Mouse (Mus musculus): ENCODE data around the gene 3110082I17Rik. TPM values are rescaled to one million over a fixed set of nuclear protein-coding genes. Genes with fewer than 3 reads are reported as not detected.

3110082I17Rik gene
- polyA plus RNA-seq, 1 experiment from 2014 or later = 35.6 TPM

DNA sequence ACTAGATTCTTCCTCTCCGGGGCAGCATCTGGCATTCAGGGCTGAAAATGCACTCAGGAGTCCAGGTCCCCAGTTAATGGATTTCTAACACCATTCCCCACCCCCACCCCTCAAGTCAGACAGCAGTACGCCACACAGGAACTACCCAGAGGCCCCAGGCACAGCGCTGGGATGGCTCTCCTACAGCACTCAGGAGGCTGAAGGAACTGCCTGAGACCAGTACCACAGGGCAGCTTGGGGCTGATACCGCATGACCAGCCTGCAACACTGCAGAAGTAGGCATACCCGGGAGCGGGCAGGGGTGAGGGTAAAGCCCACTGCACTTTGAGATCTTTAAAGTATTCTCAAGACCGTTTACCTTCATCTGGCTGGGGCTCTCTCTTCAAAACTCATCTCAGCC, 54.8 kb downstream of the 3110082I17Rik start:
- H3K27me3 ChIP-seq = no peaks in the 10 kb centered on the region
- no peak for ATAC-seq (ENCODE audit: insufficient number of reproducible peaks, insufficient read depth, low FRiP score, low TSS enrichment, low read depth)
- no peaks in the 10 kb centered on the region for H3K36me3 ChIP-seq
- H3K27ac ChIP-seq = peak overlapping the region; percentile 78; the same call in 1 of the 2 replicates
- no peak overlapping the region for H3K4me3 ChIP-seq
- no peaks in the 10 kb centered on the region for H3K9me3 ChIP-seq
- H3K4me2 ChIP-seq = no peak overlapping the region
- peak overlapping the region; percentile 27; the same call in 1 of the 2 replicates for H3K9ac ChIP-seq
- 72% methylated on average over 7 of the region's 7 CpGs for WGBS
- peaks cover 31% of the 10 kb centered on the region for H3K4me1 ChIP-seq

DNA sequence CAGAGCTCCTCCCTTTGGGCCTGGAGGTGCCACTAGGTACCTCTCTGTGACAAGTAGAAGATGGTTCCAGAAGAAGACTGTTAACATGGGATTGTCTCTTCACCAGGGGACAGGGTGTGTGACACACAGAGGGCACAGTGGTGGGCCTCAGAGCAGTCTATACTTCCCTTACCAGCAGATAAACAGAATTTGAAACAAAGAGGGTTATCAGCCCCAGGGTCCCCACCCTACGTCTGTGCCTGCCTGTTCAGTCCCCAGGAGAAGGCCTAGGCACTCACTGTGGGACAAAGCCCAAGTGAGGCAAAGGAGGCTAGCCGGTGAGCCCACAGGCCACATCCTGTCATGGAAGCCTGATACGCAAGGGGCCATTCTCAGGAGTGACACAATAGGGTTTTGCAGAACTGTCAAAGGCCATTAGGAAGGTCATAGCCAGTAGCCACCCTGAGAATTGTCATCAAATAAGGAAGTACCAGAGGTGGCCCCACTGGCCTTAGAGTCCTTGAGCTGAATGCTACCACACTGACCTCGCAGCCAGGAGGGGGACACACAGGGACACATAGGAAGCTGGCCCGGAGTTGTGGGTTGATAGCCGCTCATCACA, 55.4 kb downstream of the 3110082I17Rik start, which contains the start of gene C130050O18Rik:
TSS of gene C130050O18Rik (plus strand) at position 480 of the 601 bp plus-strand sequence.
- H3K4me3 ChIP-seq = no peak within 1 kb of the TSS
- no peaks in the 10 kb centered on the region for H3K9me3 ChIP-seq
- H3K9ac ChIP-seq = peak within 1 kb of the TSS; percentile 27; the same call in 1 of the 2 replicates
- peak within 1 kb of the TSS; percentile 78; the same call in 1 of the 2 replicates for H3K27ac ChIP-seq
- no peaks in the 10 kb centered on the region for H3K27me3 ChIP-seq
- no peaks in the 10 kb centered on the region for H3K36me3 ChIP-seq
- WGBS = 74% methylated on average over 6 of the region's 6 CpGs
- H3K4me1 ChIP-seq = peaks cover 31% of the 10 kb centered on the region
- no peak for ATAC-seq (ENCODE audit: insufficient number of reproducible peaks, insufficient read depth, low FRiP score, low TSS enrichment, low read depth)
- no peak within 1 kb of the TSS for H3K4me2 ChIP-seq

DNA sequence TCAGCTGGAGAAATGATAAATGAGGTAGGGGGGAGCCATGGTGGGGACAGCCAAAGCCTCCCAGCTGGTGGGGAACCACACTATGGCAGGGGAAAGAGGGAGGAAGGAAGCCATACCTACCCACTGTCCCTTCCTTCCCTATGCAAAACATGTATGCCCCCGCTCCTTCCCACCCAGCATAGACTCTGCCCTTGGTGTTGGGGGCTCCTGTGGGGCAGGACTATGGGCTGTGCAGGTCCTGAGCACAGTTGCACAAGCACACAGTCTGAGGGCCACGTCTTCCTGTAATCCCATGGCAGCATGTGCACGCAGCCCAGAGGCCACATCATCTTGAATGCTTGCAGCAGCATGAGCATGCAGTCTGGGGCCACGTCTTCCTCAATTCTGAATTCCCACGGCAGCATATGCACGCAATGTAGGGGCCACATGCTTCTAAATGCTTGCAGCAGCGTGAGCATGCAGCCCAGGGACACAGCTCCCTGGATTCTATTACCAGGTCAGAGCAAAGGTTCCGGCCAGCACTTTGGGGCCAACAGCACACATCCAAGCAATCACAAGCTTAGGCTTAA, 56.6 kb downstream of the 3110082I17Rik start:
- H3K9ac ChIP-seq = 0 out of 2 replicates have a peak overlapping the region, but pooled peaks have one; percentile 32
- H3K27ac ChIP-seq = no peak overlapping the region
- WGBS = 82% methylated on average over 8 of the region's 8 CpGs
- H3K4me2 ChIP-seq = no peak overlapping the region
- peaks cover 29% of the 10 kb centered on the region for H3K4me1 ChIP-seq
- H3K4me3 ChIP-seq = no peak overlapping the region
- no peaks in the 10 kb centered on the region for H3K9me3 ChIP-seq
- no peaks in the 10 kb centered on the region for H3K36me3 ChIP-seq
- no peaks in the 10 kb centered on the region for H3K27me3 ChIP-seq
- no peak for ATAC-seq (ENCODE audit: insufficient number of reproducible peaks, insufficient read depth, low FRiP score, low TSS enrichment, low read depth)

DNA sequence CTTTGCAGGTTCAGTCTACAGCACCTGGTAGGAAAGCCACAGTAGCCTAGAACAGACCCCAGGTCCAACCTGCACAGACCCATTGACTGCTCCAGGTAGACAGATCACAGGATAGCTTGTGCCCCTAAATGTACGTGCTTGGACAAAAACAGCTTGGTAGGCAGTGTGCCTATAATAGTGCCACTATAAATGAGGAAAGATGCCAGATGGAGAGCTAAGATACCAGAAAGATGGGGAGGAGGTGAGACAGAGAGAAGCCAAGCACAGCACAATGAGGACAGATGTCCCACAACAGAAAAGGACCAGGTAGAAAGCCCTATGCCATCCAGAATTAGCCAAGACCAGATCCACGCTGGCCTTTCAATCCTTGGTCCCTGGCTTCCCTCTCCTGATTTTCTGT, 58.2 kb downstream of the 3110082I17Rik start:
- Histone ChIP-seq H3K4me2 (no peak overlapping the region), H3K36me3 (no peaks in the 10 kb centered on the region), H3K27ac (no peak overlapping the region), H3K4me1 (peaks cover 26% of the 10 kb centered on the region), H3K9ac (no peak overlapping the region), H3K9me3 (no peaks in the 10 kb centered on the region), H3K27me3 (no peaks in the 10 kb centered on the region), H3K4me3 (no peak overlapping the region)
- WGBS = 81% methylated on average over 2 of the region's 2 CpGs
- ATAC-seq (ENCODE audit: insufficient number of reproducible peaks, insufficient read depth, low FRiP score, low TSS enrichment, low read depth) = no peak

DNA sequence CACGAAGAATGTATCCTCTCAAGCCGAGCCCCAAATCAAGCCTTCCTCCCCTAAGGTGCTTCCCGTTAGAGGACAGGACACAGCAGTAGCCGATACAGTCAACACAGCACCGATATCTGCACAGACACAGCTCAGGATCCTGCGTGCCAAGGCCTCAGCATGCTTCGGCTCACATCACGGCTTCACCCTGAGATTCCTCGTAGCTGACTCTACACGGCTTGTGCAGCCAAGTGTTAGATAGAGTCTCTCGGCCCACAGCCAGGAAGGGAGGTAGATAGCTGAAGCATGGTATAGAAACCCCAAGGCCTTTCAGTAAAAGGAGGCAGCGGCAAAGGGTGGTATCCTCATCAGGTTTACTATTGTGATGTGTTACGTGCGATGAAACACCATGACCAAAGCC, 60.3 kb downstream of the 3110082I17Rik start:
- no peaks in the 10 kb centered on the region for H3K27me3 ChIP-seq
- WGBS = 89% methylated on average over 14 of the region's 14 CpGs

DNA sequence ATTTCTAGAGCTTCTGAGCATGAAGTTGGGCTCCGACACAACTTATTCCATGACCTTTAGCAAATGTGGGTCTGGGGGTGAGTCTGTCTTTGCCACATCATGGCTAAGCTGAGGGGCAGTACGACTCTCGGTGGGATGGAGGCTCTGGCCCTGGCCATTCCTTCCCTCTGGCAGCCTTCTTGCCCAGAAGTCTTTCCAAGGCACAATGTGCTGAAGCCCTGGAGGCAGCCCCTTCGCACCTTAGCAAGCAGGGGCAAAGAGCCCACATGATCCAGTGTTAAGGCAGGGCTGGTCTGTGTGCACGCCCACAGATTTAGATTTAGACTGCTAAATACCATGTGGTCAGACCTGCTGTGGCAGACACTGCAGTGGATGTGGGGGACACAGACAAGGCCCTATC, 61.5 kb downstream of the 3110082I17Rik start:
- Histone ChIP-seq H3K27me3 (no peaks in the 10 kb centered on the region), H3K9me3 (no peaks in the 10 kb centered on the region), H3K4me3 (no peak overlapping the region), H3K4me2 (no peak overlapping the region), H3K27ac (no peak overlapping the region), H3K36me3 (no peaks in the 10 kb centered on the region), H3K9ac (0 out of 2 replicates have a peak overlapping the region, but pooled peaks have one; percentile 36), H3K4me1 (peaks cover 20% of the 10 kb centered on the region; the same call in 1 of the 2 replicates)
- WGBS = 77% methylated on average over 5 of the region's 5 CpGs
- ATAC-seq (ENCODE audit: insufficient number of reproducible peaks, insufficient read depth, low FRiP score, low TSS enrichment, low read depth) = no peak

More for the DNA sequence above, 60.3 kb downstream of the 3110082I17Rik start:
- Histone ChIP-seq H3K36me3 (no peaks in the 10 kb centered on the region), H3K9me3 (no peaks in the 10 kb centered on the region), H3K4me3 (no peak overlapping the region), H3K27ac (no peak overlapping the region), H3K4me1 (peaks cover 11% of the 10 kb centered on the region; the same call in 1 of the 2 replicates), H3K4me2 (no peak overlapping the region), H3K9ac (no peak overlapping the region)
- no peak for ATAC-seq (ENCODE audit: insufficient number of reproducible peaks, insufficient read depth, low FRiP score, low TSS enrichment, low read depth)

DNA sequence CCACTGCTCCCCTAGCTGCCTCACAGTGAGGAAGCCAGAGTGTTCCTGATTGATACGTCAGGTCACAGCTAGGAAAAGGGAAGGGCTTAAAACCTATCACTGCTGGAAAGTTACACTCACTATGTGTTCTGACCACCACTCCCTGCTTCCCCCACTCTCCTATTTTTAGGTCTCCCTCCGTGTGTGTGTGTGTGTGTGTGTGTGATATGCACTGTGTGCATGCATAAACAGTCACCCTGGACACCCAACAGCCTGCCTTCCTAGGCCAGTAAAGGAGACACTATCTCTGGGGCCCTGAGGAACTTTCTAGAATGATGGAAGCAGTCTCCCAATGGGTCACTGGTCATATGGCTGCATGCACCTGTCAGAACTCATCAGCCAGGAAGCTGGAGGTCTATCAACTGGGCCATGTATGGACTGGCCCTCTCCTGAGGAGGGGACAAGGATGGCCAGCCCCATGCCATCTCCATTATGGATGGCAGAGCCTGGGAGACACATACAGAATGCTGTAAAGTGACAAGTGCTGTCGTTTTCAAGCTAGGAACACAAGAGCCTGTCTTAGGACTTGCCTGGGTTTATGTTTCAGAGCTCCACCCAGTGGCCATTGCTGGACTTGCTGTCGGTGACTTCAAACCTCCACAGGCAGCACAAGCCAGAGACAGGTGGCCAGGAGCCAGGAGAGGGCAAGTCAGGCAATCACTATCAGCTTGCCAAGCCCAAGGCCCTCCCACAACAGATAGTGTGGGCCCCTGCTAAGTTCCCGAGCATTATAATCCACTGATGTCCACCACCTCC, 62.2 kb downstream of the 3110082I17Rik start:
- no peak overlapping the region for H3K4me2 ChIP-seq
- no peaks in the 10 kb centered on the region for H3K9me3 ChIP-seq
- no peak overlapping the region for H3K27ac ChIP-seq
- H3K4me3 ChIP-seq = no peak overlapping the region
- H3K27me3 ChIP-seq = no peaks in the 10 kb centered on the region
- H3K9ac ChIP-seq = no peak overlapping the region
- no peaks in the 10 kb centered on the region for H3K36me3 ChIP-seq
- no peak for ATAC-seq (ENCODE audit: insufficient number of reproducible peaks, insufficient read depth, low FRiP score, low TSS enrichment, low read depth)
- H3K4me1 ChIP-seq = peaks cover 20% of the 10 kb centered on the region; the same call in 1 of the 2 replicates
- WGBS = 43% methylated on average over 5 of the region's 5 CpGs

DNA sequence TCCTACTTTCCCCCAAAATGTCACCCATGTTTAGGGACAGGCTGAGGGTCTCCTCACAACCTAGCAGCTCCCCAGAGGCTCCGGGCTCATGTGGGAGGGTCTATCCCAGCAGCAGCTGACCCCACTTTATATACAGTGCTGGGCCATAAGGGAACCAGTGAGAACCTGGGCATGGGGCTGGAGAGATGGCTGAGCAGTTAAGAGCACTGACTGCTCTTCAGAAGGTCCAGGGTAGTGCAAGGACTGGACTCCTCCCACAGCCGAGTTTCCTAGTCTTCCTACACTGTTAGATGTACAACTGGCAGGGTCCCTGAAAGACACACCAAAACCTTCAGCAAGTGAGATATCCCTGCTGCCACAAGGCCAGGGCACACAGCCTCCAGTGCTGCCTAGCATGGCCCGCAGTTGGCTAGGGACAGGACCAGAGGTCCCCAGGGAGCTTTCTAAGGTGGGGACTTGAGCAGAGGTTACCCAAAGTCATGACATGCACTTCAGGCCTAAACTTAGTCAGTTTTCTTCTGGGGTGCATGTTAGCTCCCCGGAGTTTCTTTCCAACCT, 62.9 kb downstream of the 3110082I17Rik start:
- no peak overlapping the region for H3K27ac ChIP-seq
- no peaks in the 10 kb centered on the region for H3K27me3 ChIP-seq
- WGBS = 88% methylated on average over 4 of the region's 4 CpGs
- ATAC-seq (ENCODE audit: insufficient number of reproducible peaks, insufficient read depth, low FRiP score, low TSS enrichment, low read depth) = no peak
- H3K9me3 ChIP-seq = no peaks in the 10 kb centered on the region
- no peaks in the 10 kb centered on the region for H3K36me3 ChIP-seq
- peaks cover 20% of the 10 kb centered on the region; the same call in 1 of the 2 replicates for H3K4me1 ChIP-seq
- H3K4me3 ChIP-seq = no peak overlapping the region
- H3K9ac ChIP-seq = no peak overlapping the region
- H3K4me2 ChIP-seq = no peak overlapping the region

DNA sequence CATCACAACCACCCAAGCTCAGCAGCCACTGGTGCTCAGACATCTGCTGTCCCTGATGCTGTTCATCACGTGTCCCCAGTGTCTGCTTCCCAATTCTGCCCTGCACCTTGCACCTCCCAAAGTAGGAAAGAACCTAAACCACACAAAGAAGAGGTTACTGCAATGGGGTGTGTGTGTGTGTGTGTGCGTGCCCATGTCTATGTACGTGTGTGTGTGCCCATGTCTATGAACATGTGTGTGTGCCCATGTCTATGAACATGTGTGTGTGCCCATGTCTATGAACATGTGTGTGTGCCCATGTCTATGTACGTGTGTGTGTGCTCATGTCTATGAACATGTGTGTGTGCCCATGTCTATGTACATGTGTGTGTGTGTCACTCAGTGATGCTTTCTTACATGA, 64.8 kb downstream of the 3110082I17Rik start:
- Histone ChIP-seq H3K36me3 (no peaks in the 10 kb centered on the region), H3K9ac (no peak overlapping the region), H3K9me3 (no peaks in the 10 kb centered on the region), H3K4me2 (no peak overlapping the region), H3K4me3 (no peak overlapping the region), H3K27me3 (no peaks in the 10 kb centered on the region), H3K4me1 (peaks cover 27% of the 10 kb centered on the region), H3K27ac (no peak overlapping the region)
- no peak for ATAC-seq (ENCODE audit: insufficient number of reproducible peaks, insufficient read depth, low FRiP score, low TSS enrichment, low read depth)
- WGBS = 88% methylated on average over 4 of the region's 4 CpGs

DNA sequence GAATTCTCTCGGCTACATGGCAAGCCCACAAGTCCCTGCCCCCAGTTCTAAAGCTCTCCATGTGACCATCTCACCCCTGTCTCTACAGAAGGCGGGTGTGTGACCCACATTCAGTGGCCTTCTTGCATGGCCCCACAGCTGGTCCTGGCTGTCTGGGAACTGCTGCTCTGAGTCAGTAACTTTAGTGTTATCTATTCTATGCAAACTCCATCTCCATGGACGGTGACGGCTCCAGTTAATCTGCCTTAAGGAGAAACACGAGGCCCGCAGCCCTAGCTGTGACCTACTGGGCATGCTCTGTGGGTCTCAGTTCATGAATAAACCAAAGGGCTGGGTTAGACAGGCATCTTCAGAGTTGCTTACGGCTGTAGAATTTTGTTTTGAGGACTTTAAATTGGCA, 65.9 kb downstream of the 3110082I17Rik start:
- Histone ChIP-seq H3K36me3 (no peaks in the 10 kb centered on the region), H3K9me3 (no peaks in the 10 kb centered on the region), H3K4me1 (peaks cover 36% of the 10 kb centered on the region), H3K27ac (peak overlapping the region; percentile 11; the same call in 1 of the 2 replicates), H3K4me3 (no peak overlapping the region), H3K27me3 (no peaks in the 10 kb centered on the region), H3K4me2 (no peak overlapping the region), H3K9ac (no peak overlapping the region)
- WGBS = 57% methylated on average over 7 of the region's 7 CpGs
- no peak for ATAC-seq (ENCODE audit: insufficient number of reproducible peaks, insufficient read depth, low FRiP score, low TSS enrichment, low read depth)

DNA sequence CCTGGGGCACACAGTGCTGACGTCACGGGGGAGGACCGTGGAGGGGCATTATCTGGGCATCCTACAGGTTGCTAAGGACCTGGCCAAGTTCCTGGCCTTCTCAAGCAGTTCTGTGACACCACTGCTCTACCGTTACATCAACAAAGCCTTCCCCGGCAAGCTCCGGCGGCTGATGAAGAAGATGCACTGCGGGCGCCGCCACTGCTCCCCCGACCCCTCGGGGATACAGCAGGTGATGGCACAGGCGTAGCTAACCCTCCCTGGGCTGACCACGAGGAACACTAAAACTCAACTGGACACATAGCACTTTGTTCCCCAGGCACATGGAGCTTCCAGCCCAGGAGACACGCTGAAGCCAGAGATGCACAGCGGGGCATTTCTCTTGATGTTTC, 67.1 kb downstream of the 3110082I17Rik start:
- Histone ChIP-seq H3K9ac (no peak overlapping the region), H3K27ac (no peak overlapping the region), H3K4me3 (no peak overlapping the region), H3K36me3 (no peaks in the 10 kb centered on the region), H3K9me3 (no peaks in the 10 kb centered on the region), H3K4me2 (no peak overlapping the region), H3K4me1 (peaks cover 39% of the 10 kb centered on the region), H3K27me3 (no peaks in the 10 kb centered on the region)
- 90% methylated on average over 16 of the region's 16 CpGs for WGBS
- ATAC-seq (ENCODE audit: insufficient number of reproducible peaks, insufficient read depth, low FRiP score, low TSS enrichment, low read depth) = no peak

Data from embryonic facial prominence, embryonic 13.5 days (tissue).